Comparison of ENCODE assay signal across 19 mouse cellular contexts in genomic region chr1:68860341-68860740, GRCm38 (mm10).
DNase-seq lines count a peak whose midpoint lies in the region; ATAC-seq and TF ChIP-seq lines count a peak whose summit lies in the region.
"Had no signal": no experiment of that assay in that cellular context is flagged by ENCODE, and none has a peak within 500 bp of the region (broad histone marks: within the 10 kb centered on the region; RNA-seq: fewer than 3 reads in every experiment).

No protein-coding gene starts in this region.

- no peak overlapping the region for H3K4me2 ChIP-seq in hindbrain, postnatal 0 days (ENCODE audit: low read depth, low read length)
- no peak overlapping the region for H3K4me2 ChIP-seq in hindbrain, embryonic 14.5 days (replicated peaks)
- H3K4me2 ChIP-seq: embryonic facial prominence, embryonic 13.5 days; embryonic facial prominence, embryonic 15.5 days; forebrain, embryonic 12.5 days had no signal

- TF ChIP-seq CTCF in hindbrain, postnatal 0 days (IDR thresholded peaks at IDR 0.05; ENCODE audit: low read depth), result no peak

- DNase-seq in cerebellum, postnatal 14 days, result peak; percentile 31 to 54
- no peak for DNase-seq in cerebellum, postnatal 4 days (ENCODE audit: low spot score in 2 of 2)
- DNase-seq in hindbrain, postnatal 0 days (ENCODE audit: low spot score), result peak; percentile 30
- no peak for DNase-seq in hindbrain, embryonic 14.5 days (ENCODE audit: low spot score)
- DNase-seq: adrenal gland, adult 2 months; adrenal gland, postnatal 10 days; adrenal gland, postnatal 25 days; cerebellum, adult 11 months; cerebellum, adult 18-20 months; cerebellum, adult 8-10 months; cerebellum, postnatal 25 days; embryo, embryonic 11 days had no signal

- H3K9ac ChIP-seq in hindbrain, postnatal 0 days (replicated peaks; ENCODE audit: low read length), result no peak overlapping the region
- H3K9ac ChIP-seq in hindbrain, embryonic 14.5 days, result no peak overlapping the region
- H3K9ac ChIP-seq: embryonic facial prominence, embryonic 13.5 days; embryonic facial prominence, embryonic 15.5 days; forebrain, embryonic 12.5 days had no signal

- no peaks in the 10 kb centered on the region; the same call in 1 of the 2 replicates for H3K4me1 ChIP-seq in hindbrain, postnatal 0 days (ENCODE audit: insufficient read depth, low read length)
- 0 out of 2 replicates have a peak, but pooled peaks cover 3% of the 10 kb centered on the region for H3K4me1 ChIP-seq in hindbrain, embryonic 14.5 days (replicated peaks; ENCODE audit: control insufficient read depth, insufficient read depth, low read length)
- H3K4me1 ChIP-seq: embryonic facial prominence, embryonic 13.5 days; embryonic facial prominence, embryonic 15.5 days; forebrain, embryonic 10.5 days; forebrain, embryonic 12.5 days had no signal

- H3K27me3 ChIP-seq in hindbrain, postnatal 0 days (ENCODE audit: insufficient read depth, low read length), result no peaks in the 10 kb centered on the region
- no peaks in the 10 kb centered on the region for H3K27me3 ChIP-seq in hindbrain, embryonic 14.5 days (ENCODE audit: control insufficient read depth, insufficient read depth, low read length)
- H3K27me3 ChIP-seq: embryonic facial prominence, embryonic 13.5 days; embryonic facial prominence, embryonic 15.5 days; forebrain, embryonic 12.5 days had no signal

- WGBS in hindbrain, postnatal 0 days, result 61% methylated on average over 2 of the region's 2 CpGs
- WGBS in hindbrain, embryonic 14.5 days, result 66% methylated on average over 2 of the region's 2 CpGs

- no peak overlapping the region for H3K27ac ChIP-seq in hindbrain, postnatal 0 days
- no peak overlapping the region for H3K27ac ChIP-seq in hindbrain, embryonic 14.5 days
- H3K27ac ChIP-seq: embryonic facial prominence, embryonic 13.5 days; embryonic facial prominence, embryonic 15.5 days; forebrain, embryonic 10.5 days; forebrain, embryonic 12.5 days had no signal

- ATAC-seq in hindbrain, postnatal 0 days, result no peak
- no peak for ATAC-seq in hindbrain, embryonic 14.5 days (ENCODE audit: low FRiP score)
- ATAC-seq: forebrain, embryonic 14.5 days; forebrain, embryonic 16.5 days had no signal

- H3K36me3 ChIP-seq in hindbrain, postnatal 0 days (ENCODE audit: insufficient read depth, low read length), result no peaks in the 10 kb centered on the region
- no peaks in the 10 kb centered on the region for H3K36me3 ChIP-seq in hindbrain, embryonic 14.5 days (replicated peaks; ENCODE audit: control insufficient read depth, insufficient read depth)
- H3K36me3 ChIP-seq: embryonic facial prominence, embryonic 13.5 days; embryonic facial prominence, embryonic 15.5 days; forebrain, embryonic 10.5 days; forebrain, embryonic 12.5 days had no signal

- no peak overlapping the region for H3K4me3 ChIP-seq in hindbrain, postnatal 0 days (ENCODE audit: low read length)
- H3K4me3 ChIP-seq in hindbrain, embryonic 14.5 days (replicated peaks; ENCODE audit: low read length), result no peak overlapping the region
- H3K4me3 ChIP-seq: embryonic facial prominence, embryonic 13.5 days; embryonic facial prominence, embryonic 15.5 days; erythroblast, embryonic 14.5 days; forebrain, embryonic 10.5 days; forebrain, embryonic 12.5 days had no signal

- no peaks in the 10 kb centered on the region for H3K9me3 ChIP-seq in hindbrain, postnatal 0 days (ENCODE audit: low read length)
- no peaks in the 10 kb centered on the region for H3K9me3 ChIP-seq in hindbrain, embryonic 14.5 days (ENCODE audit: control insufficient read depth, low read length)
- H3K9me3 ChIP-seq: embryonic facial prominence, embryonic 13.5 days; embryonic facial prominence, embryonic 15.5 days; forebrain, embryonic 10.5 days; forebrain, embryonic 12.5 days had no signal

Comparison
In these comparisons a context has a peak if more than half of its experiments do, and no peak if none do; other contexts are left out.
1. DNase-seq: peak in cerebellum, postnatal 14 days (2 of 2) and hindbrain, postnatal 0 days (single experiment); none in cerebellum, postnatal 4 days (0 of 2) and hindbrain, embryonic 14.5 days (single experiment).